Mouse (Mus musculus): ENCODE data around the gene Gm20517. TPM values are rescaled to one million over a fixed set of nuclear protein-coding genes. Genes with fewer than 3 reads are reported as not detected.
A peak's percentile ranks its signal among the peaks of the same experiment; 100 is the strongest.

Gene Gm20517
- polyA plus RNA-seq (2012; rRNA removed): 0.86 and 0.95 TPM in 2 replicates
- 0.86 and 1.7 TPM in 2 replicates for polyA plus RNA-seq (2014; fragmentation: Nextera tagmentation; extraction: Ambion mirVana)

DNA sequence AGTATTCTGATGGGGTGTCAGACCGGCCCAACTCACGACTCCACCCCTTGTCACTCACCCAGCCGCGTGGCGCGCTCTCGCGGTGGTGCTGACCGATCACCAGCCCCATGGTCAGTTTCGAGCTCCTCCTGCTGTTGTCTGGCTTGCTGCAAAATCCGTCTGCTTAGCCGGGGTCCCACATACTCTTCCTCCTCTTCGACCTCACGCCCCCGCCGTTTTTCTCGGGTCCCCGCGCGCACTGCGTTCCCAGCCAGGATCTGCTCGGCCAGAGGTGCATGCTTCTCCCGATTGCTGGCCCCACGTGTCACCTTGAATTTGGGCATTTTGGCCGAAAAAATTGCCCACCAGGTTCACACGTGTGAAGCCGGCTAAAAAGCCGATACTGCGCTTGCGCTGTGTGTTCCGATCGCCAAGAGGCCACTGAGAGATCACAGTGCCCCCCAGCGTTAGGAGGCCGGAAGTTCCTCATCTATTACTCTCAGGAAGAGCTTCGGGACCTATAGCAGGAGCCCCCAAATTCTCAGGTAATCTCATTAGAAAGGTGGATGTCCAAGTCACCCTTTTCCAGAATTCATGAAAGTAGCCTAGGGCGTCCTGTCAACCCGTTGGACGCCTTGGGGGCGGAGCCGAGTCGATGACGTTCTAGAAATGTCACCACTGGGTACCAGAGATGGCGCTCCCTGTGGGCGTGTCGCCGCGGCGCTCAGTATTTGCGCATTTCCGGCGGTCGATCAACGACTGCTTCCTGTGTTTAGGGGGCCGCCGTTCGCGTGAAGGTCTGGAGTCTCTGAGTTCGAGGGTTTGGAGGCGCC lies at the start of gene Gm20517, which contains the start of the genes Bysl and Med20:
Gm20517 (plus strand) TSS at position 741 of the 812 bp plus-strand sequence.
Bysl (minus strand) TSS at position 644 of the 812 bp plus-strand sequence.
Med20 (plus strand) TSS at position 734 of the 812 bp plus-strand sequence.
- DNase-seq (ENCODE audit: low read depth in 3 of 3, low spot score in 3 of 3) (peak; percentile 93 to 94 (median 94)), ATAC-seq (ENCODE audit: insufficient read depth) (peak; percentile 90)
- Histone ChIP-seq H3K4me3 (ENCODE audit: insufficient read depth in 1 of 2, low read depth in 2 of 2, low read length in 2 of 2) (peak within 1 kb of the TSS; percentile 75 to 85), H3K27ac (peak within 1 kb of the TSS; percentile 61), H3K27me3 (ENCODE audit: control insufficient read depth, insufficient read depth, low read length) (no peaks in the 10 kb centered on the region), H3K9me3 (ENCODE audit: control insufficient read depth, low read length) (no peaks in the 10 kb centered on the region), H3K36me3 (replicated peaks; ENCODE audit: control insufficient read depth, insufficient read depth, low read depth) (peaks cover 47% of the 10 kb centered on the region), H3K9ac (replicated peaks) (peak within 1 kb of the TSS; percentile 90), H3K4me1 (replicated peaks; ENCODE audit: control insufficient read depth in 2 of 2, insufficient read depth in 2 of 2, low read length in 1 of 2) (peaks cover 19 to 39% of the 10 kb centered on the region in 2 experiments), H3K4me2 (ENCODE audit: low read depth) (peak within 1 kb of the TSS; percentile 71)
- WGBS (ENCODE audit: insufficient replicate concordance): under 1% methylated on average over 59 of the region's 59 CpGs
- peak; percentile 93 for TF ChIP-seq CTCF (IDR thresholded peaks at IDR 0.05; ENCODE audit: low read depth)
- TF ChIP-seq EP300 (IDR thresholded peaks at IDR 0.05; ENCODE audit: low read depth): peak; percentile 35; the same call in 1 of the 2 replicates

DNA sequence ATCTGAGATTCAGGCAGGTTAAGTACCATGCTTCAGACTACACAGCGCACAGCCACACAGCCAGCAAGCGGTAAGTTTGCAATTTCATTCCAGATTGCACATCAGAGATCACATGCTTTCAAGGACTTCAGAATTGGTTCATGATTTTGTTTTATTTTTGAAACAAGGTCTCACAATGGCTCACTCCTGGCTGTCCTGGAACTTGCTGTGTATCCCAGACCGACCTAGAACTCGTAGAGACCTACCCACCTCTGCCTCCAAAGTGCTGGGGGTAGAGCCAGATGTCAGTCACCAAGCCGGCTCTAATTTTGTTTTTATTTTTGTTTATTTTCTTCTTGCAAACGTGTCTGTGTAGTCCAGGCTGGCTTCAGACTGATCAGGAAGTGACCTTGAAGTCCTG lies 48.5 kb upstream of the Gm20517 start:
- no peaks in the 10 kb centered on the region for H3K27me3 ChIP-seq (ENCODE audit: control insufficient read depth, insufficient read depth, low read length)
- 75% methylated on average over 6 of the region's 6 CpGs for WGBS (ENCODE audit: insufficient replicate concordance)
- TF ChIP-seq EP300 (IDR thresholded peaks at IDR 0.05; ENCODE audit: low read depth) (no peak), CTCF (IDR thresholded peaks at IDR 0.05; ENCODE audit: low read depth) (no peak)
- peaks cover 15 to 33% of the 10 kb centered on the region in 2 experiments for H3K4me1 ChIP-seq (replicated peaks; ENCODE audit: control insufficient read depth in 2 of 2, insufficient read depth in 2 of 2, low read length in 1 of 2)
- no peak overlapping the region for H3K4me2 ChIP-seq (ENCODE audit: low read depth)
- H3K9me3 ChIP-seq (ENCODE audit: control insufficient read depth, low read length): no peaks in the 10 kb centered on the region
- no peak overlapping the region for H3K4me3 ChIP-seq (ENCODE audit: insufficient read depth in 1 of 2, low read depth in 2 of 2, low read length in 2 of 2)
- ATAC-seq (ENCODE audit: insufficient read depth) (no peak), DNase-seq (ENCODE audit: low read depth in 3 of 3, low spot score in 3 of 3) (no peak)
- H3K27ac ChIP-seq: no peak overlapping the region
- no peaks in the 10 kb centered on the region for H3K36me3 ChIP-seq (replicated peaks; ENCODE audit: control insufficient read depth, insufficient read depth, low read depth)
- H3K9ac ChIP-seq (replicated peaks): no peak overlapping the region

DNA sequence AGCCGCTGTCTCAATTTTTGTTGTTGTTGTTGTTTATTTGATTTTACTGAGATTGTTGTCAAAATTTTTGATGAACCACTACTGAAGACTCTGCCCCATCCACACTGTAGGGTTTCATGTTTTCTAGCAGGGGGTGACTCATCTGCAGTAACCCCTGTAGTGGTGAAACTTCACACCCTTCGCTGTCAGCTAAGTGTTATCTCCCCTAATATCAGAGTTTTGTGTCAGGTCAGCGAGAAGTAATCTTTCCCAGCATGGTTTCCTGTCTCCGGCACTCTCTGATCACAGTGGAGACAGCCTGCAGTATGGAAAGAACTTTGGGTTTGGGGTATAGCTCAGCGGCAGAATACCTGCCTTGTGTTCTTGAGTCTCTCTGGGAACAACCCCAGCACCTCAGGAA lies 46.8 kb upstream of the Gm20517 start:
- Histone ChIP-seq H3K4me1 (replicated peaks; ENCODE audit: control insufficient read depth in 2 of 2, insufficient read depth in 2 of 2, low read length in 1 of 2) (peaks cover 27 to 46% of the 10 kb centered on the region in 2 experiments), H3K4me2 (ENCODE audit: low read depth) (no peak overlapping the region)
- no peak for TF ChIP-seq CTCF (IDR thresholded peaks at IDR 0.05; ENCODE audit: low read depth)
- TF ChIP-seq EP300 (IDR thresholded peaks at IDR 0.05; ENCODE audit: low read depth): no peak

DNA sequence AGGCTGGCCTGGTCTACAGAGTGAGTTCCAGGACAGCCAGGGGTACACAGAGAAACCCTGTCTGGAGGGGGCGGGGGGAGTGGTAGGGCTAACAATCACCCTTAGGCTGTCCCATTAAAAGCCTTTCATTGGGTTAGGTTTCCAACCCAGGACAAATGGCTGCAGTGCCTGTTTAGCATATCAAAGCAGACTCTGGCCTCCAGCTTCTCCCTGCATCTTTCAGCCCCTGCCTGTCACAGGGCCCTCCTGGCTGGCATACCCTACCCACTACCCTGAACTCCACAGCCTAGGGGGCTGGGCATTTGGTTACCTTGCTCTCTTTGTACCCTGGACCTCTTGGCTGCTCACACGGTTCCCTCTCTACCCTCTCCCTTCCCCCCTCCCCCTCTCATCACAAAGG lies 45.3 kb upstream of the Gm20517 start:
- Histone ChIP-seq H3K9me3 (ENCODE audit: control insufficient read depth, low read length) (no peaks in the 10 kb centered on the region), H3K9ac (replicated peaks) (no peak overlapping the region; the same call in 1 of the 2 replicates), H3K4me1 (replicated peaks; ENCODE audit: control insufficient read depth in 2 of 2, insufficient read depth in 2 of 2, low read length in 1 of 2) (peaks cover 25 to 42% of the 10 kb centered on the region in 2 experiments), H3K4me3 (ENCODE audit: insufficient read depth in 1 of 2, low read depth in 2 of 2, low read length in 2 of 2) (no peak overlapping the region), H3K27ac (no peak overlapping the region), H3K27me3 (ENCODE audit: control insufficient read depth, insufficient read depth, low read length) (no peaks in the 10 kb centered on the region), H3K4me2 (ENCODE audit: low read depth) (no peak overlapping the region), H3K36me3 (replicated peaks; ENCODE audit: control insufficient read depth, insufficient read depth, low read depth) (no peaks in the 10 kb centered on the region)
- no peak for ATAC-seq (ENCODE audit: insufficient read depth)
- TF ChIP-seq EP300 (IDR thresholded peaks at IDR 0.05; ENCODE audit: low read depth) (no peak), CTCF (IDR thresholded peaks at IDR 0.05; ENCODE audit: low read depth) (no peak)
- DNase-seq (ENCODE audit: low read depth in 3 of 3, low spot score in 3 of 3): no peak
- WGBS (ENCODE audit: insufficient replicate concordance): 61% methylated on average over 2 of the region's 2 CpGs

More for the DNA sequence above, 46.8 kb upstream of the Gm20517 start:
- no peaks in the 10 kb centered on the region for H3K9me3 ChIP-seq (ENCODE audit: control insufficient read depth, low read length)
- WGBS (ENCODE audit: insufficient replicate concordance): 12% methylated on average over 5 of the region's 5 CpGs
- H3K27me3 ChIP-seq (ENCODE audit: control insufficient read depth, insufficient read depth, low read length): no peaks in the 10 kb centered on the region
- DNase-seq (ENCODE audit: low read depth in 3 of 3, low spot score in 3 of 3) (no peak), ATAC-seq (ENCODE audit: insufficient read depth) (no peak)
- no peak overlapping the region for H3K4me3 ChIP-seq (ENCODE audit: insufficient read depth in 1 of 2, low read depth in 2 of 2, low read length in 2 of 2)
- no peak overlapping the region for H3K27ac ChIP-seq
- peak overlapping the region; percentile 34; the same call in 1 of the 2 replicates for H3K9ac ChIP-seq (replicated peaks)
- no peaks in the 10 kb centered on the region for H3K36me3 ChIP-seq (replicated peaks; ENCODE audit: control insufficient read depth, insufficient read depth, low read depth)

DNA sequence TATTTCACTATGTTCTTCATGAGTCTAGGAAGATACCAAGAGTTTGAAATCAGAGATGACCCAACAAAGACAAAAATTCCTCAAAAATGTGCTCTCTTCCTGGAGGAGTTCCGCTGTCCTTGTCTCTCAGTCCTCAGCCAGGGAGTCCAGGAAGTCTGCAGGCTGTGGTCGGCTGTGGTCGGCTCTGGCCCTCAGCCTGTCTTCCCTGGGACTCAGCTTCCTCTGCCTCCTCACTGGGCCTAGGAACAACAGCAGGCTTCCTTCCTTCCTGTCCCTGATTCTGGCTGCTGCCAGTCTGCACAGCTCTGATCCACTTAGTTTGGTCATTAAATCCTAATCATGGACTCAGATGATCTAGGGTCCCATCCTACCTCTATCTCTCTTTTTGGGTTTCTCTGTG lies 44.1 kb upstream of the Gm20517 start:
- Histone ChIP-seq H3K27me3 (ENCODE audit: control insufficient read depth, insufficient read depth, low read length) (no peaks in the 10 kb centered on the region), H3K9me3 (ENCODE audit: control insufficient read depth, low read length) (no peaks in the 10 kb centered on the region), H3K36me3 (replicated peaks; ENCODE audit: control insufficient read depth, insufficient read depth, low read depth) (no peaks in the 10 kb centered on the region), H3K4me1 (replicated peaks; ENCODE audit: control insufficient read depth in 2 of 2, insufficient read depth in 2 of 2, low read length in 1 of 2) (peaks cover 25 to 42% of the 10 kb centered on the region in 2 experiments), H3K27ac (peak overlapping the region; percentile 72), H3K4me3 (ENCODE audit: insufficient read depth in 1 of 2, low read depth in 2 of 2, low read length in 2 of 2) (no peak overlapping the region), H3K9ac (replicated peaks) (peak overlapping the region; percentile 50), H3K4me2 (ENCODE audit: low read depth) (no peak overlapping the region)
- ATAC-seq (ENCODE audit: insufficient read depth) (no peak), DNase-seq (ENCODE audit: low read depth in 3 of 3, low spot score in 3 of 3) (no peak)
- TF ChIP-seq EP300 (IDR thresholded peaks at IDR 0.05; ENCODE audit: low read depth): no peak
- no peak for TF ChIP-seq CTCF (IDR thresholded peaks at IDR 0.05; ENCODE audit: low read depth)
- WGBS (ENCODE audit: insufficient replicate concordance): 43% methylated on average over 3 of the region's 3 CpGs

All from liver, embryonic 14.5 days (tissue).